Mouse (Mus musculus): ENCODE measurements around the gene Bglap2. TPM values are rescaled to one million over a fixed set of nuclear protein-coding genes. Genes with fewer than 3 reads are reported as not detected.
A peak's percentile ranks its signal among the peaks of the same experiment; 100 is the strongest.
"Not testable (repeated sequence)": the region's sequence is repeated elsewhere in the genome, so short reads cannot be mapped to it uniquely, and the experiment has no call there.

Gene Bglap2
- not detected in 2 replicates for polyA plus RNA-seq (2016; fragmentation: Nextera tagmentation; extraction: Ambion mirVana)

GRCm38 (mm10) chr3:88378599-88378998, at the start of gene Bglap2:
Gene Bglap2, minus strand, starts transcription at chr3:88378699.
- H3K9ac ChIP-seq; H3K27ac ChIP-seq; ATAC-seq; H3K4me2 ChIP-seq; H3K36me3 ChIP-seq; H3K4me3 ChIP-seq; H3K9me3 ChIP-seq (replicated peaks); H3K27me3 ChIP-seq (replicated peaks): not testable (repeated sequence)
- H3K4me1 ChIP-seq = peaks cover 20% of the 10 kb centered on the region
- 60% methylated on average over 5 of the region's 5 CpGs for WGBS (ENCODE audit: insufficient replicate concordance)

- H3K36me3 ChIP-seq = no peaks in the 10 kb centered on the region
- H3K4me2 ChIP-seq = no peak overlapping the region
- peaks cover 37% of the 10 kb centered on the region for H3K4me1 ChIP-seq
- H3K27ac ChIP-seq = no peak overlapping the region
- no peak overlapping the region for H3K9ac ChIP-seq
- H3K9me3 ChIP-seq (replicated peaks) = no peaks in the 10 kb centered on the region
- H3K4me3 ChIP-seq = no peak overlapping the region
- H3K27me3 ChIP-seq (replicated peaks) = no peaks in the 10 kb centered on the region
- 52% methylated on average over 4 of the region's 4 CpGs for WGBS (ENCODE audit: insufficient replicate concordance)
- no peak for ATAC-seq
These were observed 48.9 kb upstream of the Bglap2 start for GRCm38 (mm10) chr3:88427342-88427905.

- Histone ChIP-seq H3K27ac (no peak overlapping the region), H3K4me1 (peaks cover 51% of the 10 kb centered on the region), H3K4me2 (peak overlapping the region; percentile 59), H3K4me3 (peak overlapping the region; percentile 76; the same call in 1 of the 2 replicates), H3K9me3 (replicated peaks) (no peaks in the 10 kb centered on the region), H3K9ac (no peak overlapping the region), H3K36me3 (peaks cover 7% of the 10 kb centered on the region), H3K27me3 (replicated peaks) (no peaks in the 10 kb centered on the region)
- no peak for ATAC-seq
- WGBS (ENCODE audit: insufficient replicate concordance) = 71% methylated on average over 10 of the region's 10 CpGs
These were observed 47.4 kb upstream of the Bglap2 start for GRCm38 (mm10) chr3:88425708-88426420.

GRCm38 (mm10) chr3:88425330-88425689, 46.8 kb upstream of the Bglap2 start:
- no peak for ATAC-seq
- no peak overlapping the region for H3K9ac ChIP-seq
- no peaks in the 10 kb centered on the region for H3K27me3 ChIP-seq (replicated peaks)
- H3K4me2 ChIP-seq = peak overlapping the region; percentile 59
- peak overlapping the region; percentile 76 for H3K4me3 ChIP-seq
- no peak overlapping the region; the same call in 1 of the 2 replicates for H3K27ac ChIP-seq
- peaks cover 12% of the 10 kb centered on the region for H3K36me3 ChIP-seq
- H3K4me1 ChIP-seq = peaks cover 51% of the 10 kb centered on the region
- 7% methylated on average over 2 of the region's 2 CpGs for WGBS (ENCODE audit: insufficient replicate concordance)
- H3K9me3 ChIP-seq (replicated peaks) = no peaks in the 10 kb centered on the region

GRCm38 (mm10) chr3:88424605-88425329, 46.3 kb upstream of the Bglap2 start, which contains the start of gene Slc25a44:
Gene Slc25a44, minus strand, starts transcription at chr3:88425139.
- Histone ChIP-seq H3K9ac (peak within 1 kb of the TSS; percentile 70), H3K4me3 (peak within 1 kb of the TSS; percentile 76), H3K36me3 (peaks cover 18% of the 10 kb centered on the region), H3K27ac (peak within 1 kb of the TSS; percentile 68), H3K9me3 (replicated peaks) (no peaks in the 10 kb centered on the region), H3K4me2 (peak within 1 kb of the TSS; percentile 88), H3K4me1 (peaks cover 51% of the 10 kb centered on the region), H3K27me3 (replicated peaks) (no peaks in the 10 kb centered on the region)
- ATAC-seq = peak; percentile 96
- whole genome bisulfite sequencing (ENCODE audit: insufficient replicate concordance) = under 1% methylated on average over 35 of the region's 35 CpGs

GRCm38 (mm10) chr3:88422020-88422720, 43.7 kb upstream of the Bglap2 start:
- no peak overlapping the region for H3K4me3 ChIP-seq
- H3K27me3 ChIP-seq (replicated peaks) = no peaks in the 10 kb centered on the region
- peak overlapping the region; percentile 37 for H3K4me2 ChIP-seq
- no peak overlapping the region; the same call in none of the 2 replicates for H3K9ac ChIP-seq
- H3K27ac ChIP-seq = peak overlapping the region; percentile 66
- H3K9me3 ChIP-seq (replicated peaks) = no peaks in the 10 kb centered on the region
- H3K4me1 ChIP-seq = peaks cover 63% of the 10 kb centered on the region
- no peak for ATAC-seq
- WGBS (ENCODE audit: insufficient replicate concordance) = 32% methylated on average over 9 of the region's 9 CpGs
- peaks cover 44% of the 10 kb centered on the region for H3K36me3 ChIP-seq

- 86% methylated on average over 19 of the region's 19 CpGs for WGBS (ENCODE audit: insufficient replicate concordance)
- Histone ChIP-seq H3K4me2 (no peak overlapping the region), H3K27ac (no peak overlapping the region), H3K9me3 (replicated peaks) (no peaks in the 10 kb centered on the region), H3K27me3 (replicated peaks) (no peaks in the 10 kb centered on the region), H3K36me3 (peaks cover 58% of the 10 kb centered on the region), H3K4me3 (no peak overlapping the region), H3K9ac (no peak overlapping the region), H3K4me1 (peaks cover 71% of the 10 kb centered on the region)
- no peak for ATAC-seq
These were observed 42.3 kb upstream of the Bglap2 start for GRCm38 (mm10) chr3:88420771-88421170.

GRCm38 (mm10) chr3:88418016-88418415, 39.5 kb upstream of the Bglap2 start:
- no peak overlapping the region for H3K4me3 ChIP-seq
- no peaks in the 10 kb centered on the region for H3K27me3 ChIP-seq (replicated peaks)
- ATAC-seq = no peak
- H3K9ac ChIP-seq = no peak overlapping the region
- 78% methylated on average over 6 of the region's 6 CpGs for WGBS (ENCODE audit: insufficient replicate concordance)
- no peak overlapping the region for H3K27ac ChIP-seq
- peaks cover 70% of the 10 kb centered on the region for H3K4me1 ChIP-seq
- H3K36me3 ChIP-seq = peaks cover 85% of the 10 kb centered on the region
- no peaks in the 10 kb centered on the region for H3K9me3 ChIP-seq (replicated peaks)
- H3K4me2 ChIP-seq = no peak overlapping the region

- H3K9me3 ChIP-seq (replicated peaks) = no peaks in the 10 kb centered on the region
- H3K9ac ChIP-seq = peak overlapping the region; percentile 22
- peaks cover 97% of the 10 kb centered on the region for H3K36me3 ChIP-seq
- WGBS (ENCODE audit: insufficient replicate concordance) = 67% methylated on average over 4 of the region's 4 CpGs
- peaks cover 74% of the 10 kb centered on the region for H3K4me1 ChIP-seq
- no peak overlapping the region; the same call in 1 of the 2 replicates for H3K4me2 ChIP-seq
- H3K27ac ChIP-seq = peak overlapping the region; percentile 32; the same call in 1 of the 2 replicates
- peak; percentile 18; the same call in 1 of the 2 replicates for ATAC-seq
- no peak overlapping the region for H3K4me3 ChIP-seq
- H3K27me3 ChIP-seq (replicated peaks) = no peaks in the 10 kb centered on the region
These were observed 37.2 kb upstream of the Bglap2 start for GRCm38 (mm10) chr3:88415668-88416067.

- no peaks in the 10 kb centered on the region for H3K27me3 ChIP-seq (replicated peaks)
- H3K9me3 ChIP-seq (replicated peaks) = no peaks in the 10 kb centered on the region
- H3K9ac ChIP-seq = no peak overlapping the region
- H3K4me3 ChIP-seq = no peak overlapping the region
- 76% methylated on average over 11 of the region's 11 CpGs for WGBS (ENCODE audit: insufficient replicate concordance)
- peaks cover 79% of the 10 kb centered on the region for H3K36me3 ChIP-seq
- no peak overlapping the region for H3K4me2 ChIP-seq
- H3K27ac ChIP-seq = peak overlapping the region; percentile 93
- no peak for ATAC-seq
- peaks cover 82% of the 10 kb centered on the region for H3K4me1 ChIP-seq
These were observed 34.1 kb upstream of the Bglap2 start for GRCm38 (mm10) chr3:88412636-88413035.

GRCm38 (mm10) chr3:88411681-88412080, 33.2 kb upstream of the Bglap2 start:
- H3K36me3 ChIP-seq = peaks cover 71% of the 10 kb centered on the region
- peak overlapping the region; percentile 91 for H3K4me2 ChIP-seq
- peak; percentile 59 for ATAC-seq
- no peaks in the 10 kb centered on the region for H3K27me3 ChIP-seq (replicated peaks)
- H3K4me1 ChIP-seq = peaks cover 82% of the 10 kb centered on the region
- peak overlapping the region; percentile 93 for H3K27ac ChIP-seq
- peak overlapping the region; percentile 91 for H3K9ac ChIP-seq
- no peaks in the 10 kb centered on the region for H3K9me3 ChIP-seq (replicated peaks)
- H3K4me3 ChIP-seq = 0 out of 2 replicates have a peak overlapping the region, but pooled peaks have one; percentile 5
- WGBS (ENCODE audit: insufficient replicate concordance) = 56% methylated on average over 4 of the region's 4 CpGs
